In genomic region chr14:27115275-27115660, GRCm38 (mm10) we compare ENCODE assay signal across 8 mouse cellular contexts. TPM values are rescaled to one million over a fixed set of nuclear protein-coding genes. Genes with fewer than 3 reads are reported as not detected.
DNase-seq lines count a peak whose midpoint lies in the region; ATAC-seq and TF ChIP-seq lines count a peak whose summit lies in the region.

No protein-coding gene starts in this region.

- TF ChIP-seq POLR2A in lung, adult 2 months (IDR thresholded peaks at IDR 0.05; ENCODE audit: borderline replicate concordance, extremely low read depth, low read depth, low read length), result no peak

- peak overlapping the region; percentile 47; the same call in 1 of the 2 replicates for H3K9ac ChIP-seq in kidney, embryonic 14.5 days (ENCODE audit: low read depth, low read length)
- no peak overlapping the region for H3K9ac ChIP-seq in midbrain, embryonic 13.5 days (replicated peaks)

- peak; percentile 12 for DNase-seq in lung, adult 2 months
- no peak for DNase-seq in lung, adult 18-20 months
- DNase-seq in heart, embryonic 10.5 days (ENCODE audit: low spot score), result no peak
- no peak for DNase-seq in cerebellum, adult 11 months
- no peak for DNase-seq in left cerebral cortex, postnatal 14 days (ENCODE audit: low spot score in 2 of 2)

- WGBS in lung, adult 2 months, result 13% methylated on average over 11 of the region's 11 CpGs
- WGBS in heart, embryonic 10.5 days, result 15% methylated on average over 11 of the region's 11 CpGs
- 20% methylated on average over 11 of the region's 11 CpGs for WGBS in kidney, embryonic 14.5 days
- WGBS in midbrain, embryonic 13.5 days, result 20% methylated on average over 11 of the region's 11 CpGs

- peaks cover 27% of the 10 kb centered on the region; the same call in 1 of the 2 replicates for H3K27me3 ChIP-seq in heart, embryonic 10.5 days (ENCODE audit: insufficient read depth, poor library complexity, severe bottlenecking)
- peaks cover 5% of the 10 kb centered on the region; the same call in 1 of the 2 replicates for H3K27me3 ChIP-seq in kidney, embryonic 14.5 days (ENCODE audit: control insufficient read depth, insufficient read depth, low read length)
- peaks cover 41% of the 10 kb centered on the region for H3K27me3 ChIP-seq in midbrain, embryonic 13.5 days

- peak overlapping the region; percentile 69; the same call in 1 of the 2 replicates for H3K27ac ChIP-seq in heart, embryonic 10.5 days
- H3K27ac ChIP-seq in kidney, embryonic 14.5 days (ENCODE audit: low read depth, low read length), result no peak overlapping the region
- H3K27ac ChIP-seq in midbrain, embryonic 13.5 days, result no peak overlapping the region

- no peak for ATAC-seq in kidney, embryonic 14.5 days (ENCODE audit: low FRiP score, low TSS enrichment)
- ATAC-seq in midbrain, embryonic 13.5 days, result no peak
- ATAC-seq in monocyte, adult 5-6 weeks (replicated peaks; ENCODE audit: insufficient number of reproducible peaks, low FRiP score, low TSS enrichment, poor library complexity, severe bottlenecking), result no peak

- H3K36me3 ChIP-seq in heart, embryonic 10.5 days, result no peaks in the 10 kb centered on the region
- no peaks in the 10 kb centered on the region for H3K36me3 ChIP-seq in kidney, embryonic 14.5 days (ENCODE audit: control insufficient read depth, insufficient read depth, low read length)
- H3K36me3 ChIP-seq in midbrain, embryonic 13.5 days, result no peaks in the 10 kb centered on the region

- H3K4me2 ChIP-seq in kidney, embryonic 14.5 days (replicated peaks; ENCODE audit: low read depth, low read length), result peak overlapping the region; percentile 92
- peak overlapping the region; percentile 100 for H3K4me2 ChIP-seq in midbrain, embryonic 13.5 days (replicated peaks)

- H3K9me3 ChIP-seq in heart, embryonic 10.5 days, result no peaks in the 10 kb centered on the region
- no peaks in the 10 kb centered on the region for H3K9me3 ChIP-seq in kidney, embryonic 14.5 days (ENCODE audit: control insufficient read depth, low read length)
- H3K9me3 ChIP-seq in midbrain, embryonic 13.5 days, result no peaks in the 10 kb centered on the region

- intact Hi-C loops in left cerebral cortex, postnatal 14 days (cut with DNase I), result loop anchor here (5.0 kb wide), 1 partner anchor 52 kb away; no protein-coding TSS in a partner anchor

- no peak for TF ChIP-seq CTCF in lung, adult 2 months (IDR thresholded peaks at IDR 0.05; ENCODE audit: insufficient read depth, low read length)

- H3K4me3 ChIP-seq in lung, adult 2 months (replicated peaks; ENCODE audit: extremely low read depth, low read depth, low read length), result peak overlapping the region; percentile 83
- H3K4me3 ChIP-seq in heart, embryonic 10.5 days, result peak overlapping the region; percentile 68
- peak overlapping the region; percentile 47 for H3K4me3 ChIP-seq in kidney, embryonic 14.5 days (ENCODE audit: low read length)
- H3K4me3 ChIP-seq in midbrain, embryonic 13.5 days (replicated peaks), result peak overlapping the region; percentile 55

- H3K4me1 ChIP-seq in lung, adult 2 months (ENCODE audit: control insufficient read depth, insufficient read depth, low read length), result peaks cover 9% of the 10 kb centered on the region
- peaks cover 18% of the 10 kb centered on the region; the same call in 1 of the 2 replicates for H3K4me1 ChIP-seq in heart, embryonic 10.5 days
- no peaks in the 10 kb centered on the region for H3K4me1 ChIP-seq in kidney, embryonic 14.5 days (ENCODE audit: control insufficient read depth, insufficient read depth, low read length)
- peaks cover 10% of the 10 kb centered on the region for H3K4me1 ChIP-seq in midbrain, embryonic 13.5 days (replicated peaks)

RNA-seq across cellular contexts. Expression of gene Arhgef3, which starts 0.6 kb away (rescaled TPM):
- polyA plus RNA-seq in lung, adult 2 months (2012; rRNA removed), result 36.6 and 48.5 TPM in 2 replicates
- 8.6 and 13.0 TPM in 2 replicates for polyA plus RNA-seq in heart, embryonic 10.5 days (2016; fragmentation: Nextera tagmentation; extraction: Ambion mirVana)
- polyA plus RNA-seq in kidney, embryonic 14.5 days (2014; fragmentation: Nextera tagmentation; extraction: Ambion mirVana), result 7.7 and 15.0 TPM in 2 replicates
- 1.7 and 2.4 TPM in 2 replicates for polyA plus RNA-seq in midbrain, embryonic 13.5 days (2015; fragmentation: Nextera tagmentation; extraction: Ambion mirVana)
- 243 to 292 TPM (median 261 TPM) in 3 replicates for total RNA-seq in monocyte, adult 5-6 weeks (2017)
- 10 to 100 TPM; 50.4 to 50.5 TPM for total RNA-seq in left cerebral cortex, postnatal 14 days (2021)
